Mouse (Mus musculus) ES-Bruce4 (cell line): ENCODE measurements around the gene Fhit.

Experiments
- CTCF ChIP-seq: IDR thresholded peaks from one replicate; pipeline ENCODE4 v1.8.1; 2011; ENCODE audit warnings: low read depth, low read length
- EP300 ChIP-seq: IDR thresholded peaks from 2 replicates; pipeline ENCODE4 v1.6.1; 2011; ENCODE audit warnings: low read depth, low read length; ENCODE audit not compliant: insufficient read depth
- POLR2A ChIP-seq: IDR thresholded peaks from one replicate; pipeline ENCODE4 v1.8.1; 2011; ENCODE audit warnings: low read length; ENCODE audit not compliant: insufficient read depth

- no peak for TF ChIP-seq POLR2A
- no peak for TF ChIP-seq EP300
- no peak for TF ChIP-seq CTCF
Measured at GRCm38 (mm10) chr14:9620902-9621540, 1540.8 kb downstream of the Fhit start.
